Mouse (Mus musculus) bone marrow macrophage, adult 2 months (primary cell): ENCODE results near the gene Coa3. TPM values are rescaled to one million over a fixed set of nuclear protein-coding genes. Genes with fewer than 3 reads are reported as not detected.

Experiments used
- H3K27ac ChIP-seq: 2 replicates; pipeline ENCODE4 v1.5.1; 2012; ENCODE audit warnings: low read depth, low read length; ENCODE audit not compliant: insufficient read depth
- H3K4me1 ChIP-seq: 2 replicates; pipeline ENCODE4 v1.6.1; 2012; ENCODE audit warnings: low read length; ENCODE audit not compliant: control insufficient read depth, insufficient read depth
- H3K4me3 ChIP-seq: 2 replicates; pipeline ENCODE4 v1.5.1; 2012; ENCODE audit warnings: mild to moderate bottlenecking, low read length, moderate library complexity; ENCODE audit not compliant: insufficient read depth
- CTCF ChIP-seq: IDR thresholded peaks from 2 replicates; pipeline ENCODE4 v1.5.1; 2012; ENCODE audit warnings: low read depth, mild to moderate bottlenecking, low read length, moderate library complexity
- POLR2A ChIP-seq: IDR thresholded peaks from 2 replicates; pipeline ENCODE4 v1.6.1; 2012; ENCODE audit warnings: mild to moderate bottlenecking, low read depth, low read length, borderline replicate concordance
- polyA plus RNA-seq: library from polyadenylated mRNA; stranded (reverse); fragments of >200 nt; gene quantifications from 2 replicates; pipeline ENCODE4 v1.2.4, GENCODE M21; 2012; ENCODE audit not compliant: missing spikeins, insufficient read depth, insufficient read length

The Coa3 gene
- polyA plus RNA-seq, 1 experiment = 60.1 TPM

GRCm38 (mm10) chr11:101265906-101266305, 13.0 kb downstream of the Coa3 start:
- TF ChIP-seq POLR2A = no peak
- no peak for TF ChIP-seq CTCF
- Histone ChIP-seq H3K27ac (no peak overlapping the region), H3K4me3 (no peak overlapping the region), H3K4me1 (no peaks in the 10 kb centered on the region)

- Histone ChIP-seq H3K4me3 (peak overlapping the region; percentile 14), H3K4me1 (no peaks in the 10 kb centered on the region), H3K27ac (no peak overlapping the region)
- no peak for TF ChIP-seq CTCF
- no peak for TF ChIP-seq POLR2A
Measured at GRCm38 (mm10) chr11:101264954-101265471, 13.9 kb downstream of the Coa3 start.

GRCm38 (mm10) chr11:101263989-101264280, 15.0 kb downstream of the Coa3 start:
- Histone ChIP-seq H3K4me1 (no peaks in the 10 kb centered on the region), H3K4me3 (no peak overlapping the region), H3K27ac (no peak overlapping the region)
- no peak for TF ChIP-seq POLR2A

- TF ChIP-seq CTCF (no peak), POLR2A (no peak)
- Histone ChIP-seq H3K4me1 (no peaks in the 10 kb centered on the region), H3K27ac (no peak overlapping the region)
Measured at GRCm38 (mm10) chr11:101263138-101263988, 15.6 kb downstream of the Coa3 start.

GRCm38 (mm10) chr11:101262272-101262967, 16.5 kb downstream of the Coa3 start:
- Histone ChIP-seq H3K27ac (no peak overlapping the region), H3K4me3 (no peak overlapping the region), H3K4me1 (no peaks in the 10 kb centered on the region)
- no peak for TF ChIP-seq CTCF
- TF ChIP-seq POLR2A = no peak

More at GRCm38 (mm10) chr11:101263138-101263988, 15.6 kb downstream of the Coa3 start:
- no peak overlapping the region for H3K4me3 ChIP-seq

- H3K4me1 ChIP-seq = no peaks in the 10 kb centered on the region
- H3K4me3 ChIP-seq = peak overlapping the region; percentile 58
Measured at GRCm38 (mm10) chr11:101260826-101261380, 18.0 kb downstream of the Coa3 start.

GRCm38 (mm10) chr11:101259948-101260825, 18.7 kb downstream of the Coa3 start, which contains the start of gene Wnk4:
Wnk4 (plus strand) TSS chr11:101260567.
- no peaks in the 10 kb centered on the region for H3K4me1 ChIP-seq
- no peak within 1 kb of the TSS for H3K27ac ChIP-seq
- H3K4me3 ChIP-seq = peak within 1 kb of the TSS; percentile 58
- no peak; the same call in 1 of the 2 replicates for TF ChIP-seq POLR2A
- TF ChIP-seq CTCF = no peak

More at GRCm38 (mm10) chr11:101260826-101261380, 18.0 kb downstream of the Coa3 start:
- TF ChIP-seq CTCF (no peak), POLR2A (no peak)
- H3K27ac ChIP-seq = no peak overlapping the region

- TF ChIP-seq POLR2A = no peak
- no peak for TF ChIP-seq CTCF
- no peaks in the 10 kb centered on the region; the same call in 1 of the 2 replicates for H3K4me1 ChIP-seq
- H3K27ac ChIP-seq = no peak overlapping the region
- no peak overlapping the region for H3K4me3 ChIP-seq
Measured at GRCm38 (mm10) chr11:101259261-101259712, 19.6 kb downstream of the Coa3 start.
